Mouse (Mus musculus) ES-Bruce4 (cell line): ENCODE results near the gene Cpeb2. TPM values are rescaled to one million over a fixed set of nuclear protein-coding genes. Genes with fewer than 3 reads are reported as not detected.

Experiments used
- H3K27ac ChIP-seq: 2 replicates; pipeline ENCODE4 v1.5.1; 2012; ENCODE audit warnings: low read length, inconsistent platforms; ENCODE audit not compliant: insufficient read depth
- H3K27me3 ChIP-seq: 2 replicates; pipeline ENCODE4 v1.6.1; 2012; ENCODE audit warnings: mild to moderate bottlenecking, low read length, inconsistent platforms; ENCODE audit not compliant: control insufficient read depth, poor library complexity, insufficient read depth, severe bottlenecking
- H3K36me3 ChIP-seq: 2 replicates; pipeline ENCODE4 v1.6.1; 2012; ENCODE audit warnings: inconsistent platforms, mild to moderate bottlenecking, low read length, moderate library complexity; ENCODE audit not compliant: control insufficient read depth, poor library complexity, insufficient read depth, severe bottlenecking
- H3K4me1 ChIP-seq: one replicate; pipeline ENCODE4 v1.8.1; 2011; ENCODE audit warnings: low read length; ENCODE audit not compliant: control insufficient read depth, insufficient read depth
- H3K4me3 ChIP-seq: 2 replicates; pipeline ENCODE4 v1.5.1; 2011; ENCODE audit warnings: low read depth, mild to moderate bottlenecking, low read length
- H3K9ac ChIP-seq: 2 replicates; pipeline ENCODE4 v1.6.1; 2012; ENCODE audit warnings: low read depth, mild to moderate bottlenecking, inconsistent platforms; ENCODE audit not compliant: poor library complexity, severe bottlenecking
- H3K9me3 ChIP-seq: replicated peaks from 2 replicates; pipeline ENCODE4 v1.6.1; 2012; ENCODE audit warnings: mild to moderate bottlenecking, low read length, inconsistent platforms; ENCODE audit not compliant: control insufficient read depth, poor library complexity, insufficient read depth, severe bottlenecking
- CTCF ChIP-seq: IDR thresholded peaks from one replicate; pipeline ENCODE4 v1.8.1; 2011; ENCODE audit warnings: low read depth, low read length
- EP300 ChIP-seq: IDR thresholded peaks from 2 replicates; pipeline ENCODE4 v1.6.1; 2011; ENCODE audit warnings: low read depth, low read length; ENCODE audit not compliant: insufficient read depth
- POLR2A ChIP-seq: IDR thresholded peaks from one replicate; pipeline ENCODE4 v1.8.1; 2011; ENCODE audit warnings: low read length; ENCODE audit not compliant: insufficient read depth
- polyA plus RNA-seq: library from polyadenylated mRNA; stranded (reverse); fragments of >200 nt; gene quantifications from 2 replicates; pipeline ENCODE4 v1.2.4, GENCODE M21; 2011; ENCODE audit warnings: low read depth; ENCODE audit not compliant: missing spikeins, insufficient read depth, insufficient read length

The Cpeb2 gene
- polyA plus RNA-seq, 1 experiment, result 10.1 TPM

- Histone ChIP-seq H3K27me3 (no peaks in the 10 kb centered on the region), H3K4me3 (no peak overlapping the region), H3K36me3 (no peaks in the 10 kb centered on the region), H3K9ac (no peak overlapping the region), H3K4me1 (no peaks in the 10 kb centered on the region), H3K27ac (no peak overlapping the region), H3K9me3 (no peaks in the 10 kb centered on the region)
- no peak for TF ChIP-seq CTCF
- no peak for TF ChIP-seq EP300
- TF ChIP-seq POLR2A, result no peak
Observed at GRCm38 (mm10) chr5:43263951-43264350, 31.0 kb downstream of the Cpeb2 start.

- Histone ChIP-seq H3K27me3 (no peaks in the 10 kb centered on the region), H3K4me1 (no peaks in the 10 kb centered on the region), H3K9me3 (no peaks in the 10 kb centered on the region), H3K36me3 (no peaks in the 10 kb centered on the region), H3K4me3 (no peak overlapping the region), H3K9ac (no peak overlapping the region), H3K27ac (no peak overlapping the region)
- no peak for TF ChIP-seq EP300
- TF ChIP-seq CTCF, result no peak
- no peak for TF ChIP-seq POLR2A
Observed at GRCm38 (mm10) chr5:43264696-43265095, 31.7 kb downstream of the Cpeb2 start.

- no peaks in the 10 kb centered on the region for H3K27me3 ChIP-seq
- TF ChIP-seq CTCF (no peak), POLR2A (no peak), EP300 (no peak)
- H3K36me3 ChIP-seq, result no peaks in the 10 kb centered on the region
- no peaks in the 10 kb centered on the region for H3K4me1 ChIP-seq
- no peak overlapping the region for H3K27ac ChIP-seq
- H3K9me3 ChIP-seq, result no peaks in the 10 kb centered on the region
- H3K4me3 ChIP-seq, result no peak overlapping the region
- no peak overlapping the region for H3K9ac ChIP-seq
Observed at GRCm38 (mm10) chr5:43277982-43278381, 45.0 kb downstream of the Cpeb2 start.

DNA sequence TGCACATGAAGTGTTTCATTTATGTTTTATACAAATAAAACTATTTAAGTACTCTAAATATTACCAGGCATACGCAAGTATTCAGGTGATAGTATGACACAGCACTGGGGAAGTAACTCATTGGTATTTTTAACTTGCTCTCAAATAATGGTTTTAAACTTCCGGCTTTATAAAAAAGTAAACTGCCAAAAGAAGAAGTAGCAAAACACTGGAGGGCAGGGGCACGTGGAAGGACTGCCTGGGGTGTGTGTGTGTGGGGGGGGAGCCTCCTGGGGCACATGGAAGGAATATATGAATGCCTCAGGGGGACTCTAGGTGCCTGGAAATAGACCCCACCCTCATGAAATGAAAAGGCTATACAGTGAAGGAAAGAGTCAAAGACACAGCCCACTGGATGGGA is 46.8 kb downstream of the Cpeb2 start:
- Histone ChIP-seq H3K4me1 (no peaks in the 10 kb centered on the region), H3K27ac (no peak overlapping the region), H3K9me3 (no peaks in the 10 kb centered on the region), H3K27me3 (no peaks in the 10 kb centered on the region), H3K9ac (no peak overlapping the region), H3K4me3 (no peak overlapping the region), H3K36me3 (no peaks in the 10 kb centered on the region)
- TF ChIP-seq EP300, result no peak
- no peak for TF ChIP-seq CTCF
- no peak for TF ChIP-seq POLR2A

DNA sequence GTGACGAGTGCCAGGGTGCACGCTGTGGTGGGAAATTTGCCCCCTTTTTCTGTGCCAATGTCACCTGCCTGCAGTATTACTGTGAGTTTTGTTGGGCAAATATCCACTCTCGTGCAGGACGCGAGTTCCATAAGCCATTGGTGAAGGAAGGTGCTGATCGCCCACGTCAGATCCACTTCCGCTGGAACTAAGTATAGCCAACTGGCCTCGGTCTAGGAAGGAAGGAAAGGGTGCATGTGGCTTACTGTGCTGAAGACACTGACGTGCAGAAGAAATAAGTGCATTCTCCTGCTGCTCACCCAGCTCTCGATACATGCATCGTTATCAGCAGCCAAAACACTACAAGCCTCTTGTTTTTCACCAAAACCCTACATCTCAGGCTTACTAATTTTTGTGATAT is 52.8 kb downstream of the Cpeb2 start:
- H3K4me3 ChIP-seq, result no peak overlapping the region
- no peak for TF ChIP-seq EP300
- TF ChIP-seq CTCF, result no peak
- TF ChIP-seq POLR2A, result no peak
- H3K9ac ChIP-seq, result no peak overlapping the region
- H3K27me3 ChIP-seq, result no peaks in the 10 kb centered on the region
- no peaks in the 10 kb centered on the region for H3K36me3 ChIP-seq
- no peak overlapping the region for H3K27ac ChIP-seq
- H3K9me3 ChIP-seq, result no peaks in the 10 kb centered on the region
- no peaks in the 10 kb centered on the region for H3K4me1 ChIP-seq

- Histone ChIP-seq H3K27me3 (no peaks in the 10 kb centered on the region), H3K9ac (no peak overlapping the region), H3K27ac (no peak overlapping the region), H3K36me3 (no peaks in the 10 kb centered on the region), H3K4me1 (no peaks in the 10 kb centered on the region), H3K9me3 (no peaks in the 10 kb centered on the region), H3K4me3 (no peak overlapping the region)
- TF ChIP-seq EP300, result no peak
- TF ChIP-seq POLR2A, result no peak
- TF ChIP-seq CTCF, result no peak
Observed at GRCm38 (mm10) chr5:43289752-43290446, 56.9 kb downstream of the Cpeb2 start.
